Mouse (Mus musculus) lung, adult 2 months (tissue): Measurements from ENCODE around the gene Cd5.

Experiments
- CTCF ChIP-seq: fragments of 200-500 bp; IDR thresholded peaks from 2 replicates; pipeline ENCODE4 v1.5.1; 2011; ENCODE audit warnings: mild to moderate bottlenecking, low read length, control low read depth; ENCODE audit not compliant: insufficient read depth
- POLR2A ChIP-seq: fragments of 200-500 bp; IDR thresholded peaks from 2 replicates; pipeline ENCODE4 v1.6.1; 2011; ENCODE audit warnings: low read depth, mild to moderate bottlenecking, control low read depth, low read length, borderline replicate concordance; ENCODE audit errors: extremely low read depth

GRCm38 (mm10) chr19:10783168-10783567 is 44.4 kb upstream of the Cd5 start:
- TF ChIP-seq POLR2A (no peak), CTCF (no peak)
